Mouse (Mus musculus): ENCODE data around the gene Clpb.

GRCm38 (mm10) chr7:101752346-101752745 is 88.9 kb downstream of the Clpb start:
- TF ChIP-seq CTCF (IDR thresholded peaks at IDR 0.05) (no peak), EP300 (IDR thresholded peaks at IDR 0.05) (no peak)

Data from lung, postnatal 0 days (tissue).